ENCODE assay signal across 8 mouse cellular contexts in the genomic region with DNA sequence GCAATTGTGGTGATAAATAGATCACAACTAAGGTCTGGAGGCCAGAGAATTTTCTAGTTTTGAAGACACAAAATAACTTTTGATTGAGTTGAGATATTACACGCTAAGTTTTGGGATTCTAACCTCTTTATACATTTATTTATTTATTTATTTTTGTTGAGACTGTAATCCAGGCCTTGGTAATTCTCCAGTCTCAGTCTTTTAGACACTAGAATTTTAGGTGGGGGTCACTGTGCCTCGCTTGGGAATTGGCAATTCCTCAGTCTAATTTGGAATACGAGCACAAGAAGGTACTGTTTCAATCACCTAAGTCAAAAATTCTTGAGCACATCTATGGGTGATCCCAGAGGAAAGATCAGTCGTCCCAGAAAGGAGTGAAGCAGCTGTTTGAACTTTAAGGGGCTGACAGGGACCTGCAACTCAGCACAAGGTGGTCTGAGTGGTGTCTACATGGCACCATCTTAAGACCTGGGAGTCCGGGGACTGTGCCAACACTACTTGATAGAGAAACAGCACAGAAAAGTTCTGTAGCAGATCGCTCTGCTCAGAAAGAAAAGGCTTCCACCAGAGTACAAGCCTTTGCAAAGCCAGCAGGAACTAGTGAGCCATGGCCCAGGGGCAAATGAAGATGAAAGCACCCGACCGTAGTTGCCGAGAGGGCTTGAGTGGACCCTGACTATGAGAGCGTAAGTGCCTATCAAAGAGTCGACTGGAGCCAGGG. TPM values are rescaled to one million over a fixed set of nuclear protein-coding genes. Genes with fewer than 3 reads are reported as not detected.
DNase-seq lines count a peak whose midpoint lies in the region; ATAC-seq lines count a peak whose summit lies in the region.

No protein-coding gene starts in this region.

- H3K9ac ChIP-seq in forebrain, embryonic 16.5 days (replicated peaks; ENCODE audit: low read depth, low read length) = peak overlapping the region; percentile 72
- H3K9ac ChIP-seq in kidney, embryonic 14.5 days (ENCODE audit: low read depth, low read length) = peak overlapping the region; percentile 80

- DNase-seq in ovary, postnatal 36 days (ENCODE audit: low spot score) = peak; percentile 5
- DNase-seq in ovary, postnatal 14 days (ENCODE audit: low spot score) = no peak
- DNase-seq in cerebellum, adult 18-20 months = peak; percentile 22 to 39
- DNase-seq in thymus, postnatal 25 days = peak; percentile 7
- DNase-seq in spleen, adult 12 weeks (ENCODE audit: low spot score) = no peak

- peak; percentile 54 for ATAC-seq in forebrain, embryonic 16.5 days
- peak; percentile 33 for ATAC-seq in kidney, embryonic 14.5 days (ENCODE audit: low FRiP score, low TSS enrichment)

- peaks cover 14% of the 10 kb centered on the region for H3K4me1 ChIP-seq in forebrain, embryonic 16.5 days (replicated peaks; ENCODE audit: control insufficient read depth, insufficient read depth, low read length)
- H3K4me1 ChIP-seq in kidney, embryonic 14.5 days (ENCODE audit: control insufficient read depth, insufficient read depth, low read length) = peaks cover 8% of the 10 kb centered on the region

- no peak overlapping the region for H3K27ac ChIP-seq in forebrain, embryonic 16.5 days (ENCODE audit: low read length)
- no peak overlapping the region; the same call in 1 of the 2 replicates for H3K27ac ChIP-seq in kidney, embryonic 14.5 days (ENCODE audit: low read depth, low read length)
- peak overlapping the region; percentile 59 for H3K27ac ChIP-seq in macrophage

- H3K4me2 ChIP-seq in forebrain, embryonic 16.5 days (ENCODE audit: low read length) = peak overlapping the region; percentile 98
- H3K4me2 ChIP-seq in kidney, embryonic 14.5 days (replicated peaks; ENCODE audit: low read depth, low read length) = peak overlapping the region; percentile 80

- peaks cover 26% of the 10 kb centered on the region for H3K79me2 ChIP-seq in macrophage (ENCODE audit: inconsistent target)

- WGBS in forebrain, embryonic 16.5 days = 32% methylated on average over 11 of the region's 11 CpGs
- WGBS in kidney, embryonic 14.5 days = 38% methylated on average over 11 of the region's 11 CpGs
- 41% methylated on average over 11 of the region's 11 CpGs for WGBS in macrophage (ENCODE audit: missing documents)

- H3K4me3 ChIP-seq in forebrain, embryonic 16.5 days (replicated peaks; ENCODE audit: low read length) = peak overlapping the region; percentile 84
- H3K4me3 ChIP-seq in kidney, embryonic 14.5 days (ENCODE audit: low read length) = peak overlapping the region; percentile 94
- peak overlapping the region; percentile 92 for H3K4me3 ChIP-seq in macrophage (ENCODE audit: inconsistent target)

- H3K9me3 ChIP-seq in forebrain, embryonic 16.5 days (ENCODE audit: control insufficient read depth, low read length) = no peaks in the 10 kb centered on the region
- H3K9me3 ChIP-seq in kidney, embryonic 14.5 days (ENCODE audit: control insufficient read depth, low read length) = no peaks in the 10 kb centered on the region

- H3K36me3 ChIP-seq in forebrain, embryonic 16.5 days (ENCODE audit: control insufficient read depth, insufficient read depth) = peaks cover 4% of the 10 kb centered on the region; the same call in 1 of the 2 replicates
- H3K36me3 ChIP-seq in kidney, embryonic 14.5 days (ENCODE audit: control insufficient read depth, insufficient read depth, low read length) = peaks cover 15% of the 10 kb centered on the region
- no peaks in the 10 kb centered on the region for H3K36me3 ChIP-seq in macrophage (ENCODE audit: inconsistent target)

- no peaks in the 10 kb centered on the region for H3K27me3 ChIP-seq in forebrain, embryonic 16.5 days (replicated peaks; ENCODE audit: control insufficient read depth, insufficient read depth, low read length)
- no peaks in the 10 kb centered on the region for H3K27me3 ChIP-seq in kidney, embryonic 14.5 days (ENCODE audit: control insufficient read depth, insufficient read depth, low read length)

RNA-seq across cellular contexts. Expression of gene Nol10, which starts 0.8 kb away (rescaled TPM):
- 23.5 and 26.3 TPM in 2 replicates for polyA plus RNA-seq in forebrain, embryonic 16.5 days (2015; fragmentation: Nextera tagmentation; extraction: Ambion mirVana)
- 22.0 and 31.0 TPM in 2 replicates for polyA plus RNA-seq in kidney, embryonic 14.5 days (2014; fragmentation: Nextera tagmentation; extraction: Ambion mirVana)
- 10 to 100 TPM; 10.4 to 36.1 (median 23.1) TPM for total RNA-seq in macrophage (2018; cell fraction: chromatin; rRNA removed)
- 1 to 10 TPM; 6.7 to 9.5 (median 8.4) TPM for total RNA-seq in macrophage (2018; cell fraction: cytosol; rRNA removed)
- total RNA-seq in macrophage (2018; cell fraction: nucleus; rRNA removed) = 10 to 100 TPM in 19 of 26 experiments, 1 to 10 TPM in 7; 6.7 to 24.0 (median 13.1) TPM
- polyA plus RNA-seq in macrophage (2018) = 5.1 to 14.0 TPM (median 10.8 TPM) in 3 replicates

RNA-seq across cellular contexts. Expression of gene Atp6v1c2, which starts 18.3 kb away (rescaled TPM):
- polyA plus RNA-seq in forebrain, embryonic 16.5 days (2015; fragmentation: Nextera tagmentation; extraction: Ambion mirVana) = 0.88 and 1.3 TPM in 2 replicates
- polyA plus RNA-seq in kidney, embryonic 14.5 days (2014; fragmentation: Nextera tagmentation; extraction: Ambion mirVana) = 0.53 and 1.0 TPM in 2 replicates
- total RNA-seq in macrophage (2018; cell fraction: chromatin; rRNA removed) = not detected
- total RNA-seq in macrophage (2018; cell fraction: cytosol; rRNA removed) = not detected
- total RNA-seq in macrophage (2018; cell fraction: nucleus; rRNA removed) = not detected
- not detected in 3 replicates for polyA plus RNA-seq in macrophage (2018)

Comparison
In these comparisons a context has a peak if more than half of its experiments do, and no peak if none do; other contexts are left out.
1. DNase-seq: peak in ovary, postnatal 36 days (single experiment), cerebellum, adult 18-20 months (2 of 2) and thymus, postnatal 25 days (single experiment); none in ovary, postnatal 14 days (single experiment) and spleen, adult 12 weeks (single experiment).
2. Peak in every context shown above with its lines, with median percentiles within 50 percentile points of each other: H3K4me3 ChIP-seq.